Mouse (Mus musculus): Measurements from ENCODE around the gene Tob2.

Gene Tob2

GRCm38 (mm10) chr15:81860471-81861135, 2.0 kb upstream of the Tob2 start:
- DNase-seq (ENCODE audit: low spot score): no peak

GRCm38 (mm10) chr15:81859330-81860255, 997 bp upstream of the Tob2 start:
- no peak for DNase-seq (ENCODE audit: low spot score)

- peak; percentile 80 for DNase-seq (ENCODE audit: low spot score)
Observed at GRCm38 (mm10) chr15:81858138-81858516, 469 bp downstream of the Tob2 start.

DNA sequence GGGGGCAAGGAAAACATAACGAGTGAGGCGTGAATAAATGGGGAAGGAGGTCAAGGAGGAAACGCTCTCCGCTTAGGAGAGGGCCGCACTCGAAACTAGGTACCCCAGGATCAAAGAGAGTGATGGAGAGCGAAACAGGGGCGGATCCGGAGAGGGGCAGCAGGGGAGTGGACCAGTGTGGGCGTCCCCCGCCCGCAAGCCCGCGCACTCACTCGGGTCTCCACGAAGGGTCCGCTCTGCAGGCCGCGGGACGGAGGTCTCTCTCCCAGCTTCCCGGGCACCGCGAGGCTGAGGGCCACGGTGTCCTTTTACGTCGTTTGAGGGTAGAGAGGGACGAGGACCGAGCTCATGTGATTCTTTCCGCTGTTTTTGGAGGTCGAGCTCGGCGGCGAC, 876 bp downstream of the Tob2 start:
- no peak for DNase-seq (ENCODE audit: low spot score)

DNA sequence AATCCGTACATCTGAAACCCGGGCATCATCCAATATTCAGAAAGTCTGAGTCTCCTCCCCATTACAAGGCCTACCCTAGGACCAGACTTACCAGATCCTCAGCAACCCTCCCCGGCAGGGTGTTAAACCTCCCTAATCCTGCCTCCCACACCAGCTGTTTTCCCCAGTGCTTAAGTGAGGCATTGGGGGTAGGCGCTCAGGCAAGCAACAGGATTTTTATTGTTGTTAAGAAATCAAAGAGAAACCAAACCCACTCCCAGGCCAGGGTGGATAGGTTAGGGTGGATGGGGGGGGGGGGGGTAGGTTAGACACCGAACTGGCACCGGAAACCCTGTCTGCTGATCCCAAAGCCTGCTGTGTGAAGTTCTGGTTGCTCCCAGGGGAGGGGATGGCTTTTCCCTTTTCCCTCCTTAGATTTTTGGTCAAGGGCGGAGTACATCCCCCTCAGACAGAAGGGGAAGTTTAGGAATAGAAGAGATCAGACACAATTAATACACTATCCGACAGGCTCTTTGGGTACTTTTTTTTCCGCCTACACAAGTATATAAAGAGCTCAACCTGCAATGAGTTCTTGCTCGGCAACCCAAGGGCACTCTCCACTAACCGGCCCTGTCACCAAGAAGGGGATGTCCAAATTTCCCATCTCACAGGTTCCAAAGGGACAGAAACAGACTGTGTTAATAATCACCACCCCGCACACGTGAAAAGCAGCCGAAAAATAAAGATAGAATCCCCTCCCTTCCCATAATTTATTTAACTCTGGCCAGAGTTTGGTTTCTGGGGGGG, 1.5 kb downstream of the Tob2 start:
- DNase-seq (ENCODE audit: low spot score): no peak

GRCm38 (mm10) chr15:81856030-81856790, 2.4 kb downstream of the Tob2 start:
- DNase-seq (ENCODE audit: low spot score): no peak

GRCm38 (mm10) chr15:81853081-81853480, 5.5 kb downstream of the Tob2 start:
- no peak for DNase-seq (ENCODE audit: low spot score)

DNA sequence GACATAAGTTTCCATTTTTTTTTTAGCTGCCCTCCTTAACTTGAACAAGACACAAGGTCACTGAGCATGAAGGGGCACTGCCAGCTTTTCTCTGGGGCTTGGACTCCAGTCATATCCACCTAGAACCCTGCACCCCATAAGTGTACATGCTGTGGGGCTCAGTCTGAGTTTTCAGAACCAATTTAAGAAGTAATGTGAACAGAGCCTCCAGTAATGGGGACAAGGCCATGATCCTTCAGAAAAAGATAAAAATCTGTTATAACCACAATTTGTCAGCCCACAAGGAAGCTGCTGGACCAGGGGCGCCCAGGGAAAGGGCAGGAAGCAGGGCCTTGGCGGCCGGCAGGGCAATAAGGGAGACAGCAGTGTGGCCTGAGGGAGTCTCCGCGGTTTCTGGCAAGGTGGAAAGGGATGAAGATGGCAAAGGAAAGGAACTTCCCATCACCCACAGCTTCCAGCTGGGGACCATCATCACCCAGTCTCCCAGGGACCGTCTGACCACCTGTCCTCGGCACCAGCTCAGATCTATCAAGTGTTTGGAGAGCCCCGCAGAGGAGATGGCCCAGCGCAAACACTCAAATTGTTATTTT, 6.1 kb downstream of the Tob2 start:
- DNase-seq (ENCODE audit: low spot score): no peak

DNA sequence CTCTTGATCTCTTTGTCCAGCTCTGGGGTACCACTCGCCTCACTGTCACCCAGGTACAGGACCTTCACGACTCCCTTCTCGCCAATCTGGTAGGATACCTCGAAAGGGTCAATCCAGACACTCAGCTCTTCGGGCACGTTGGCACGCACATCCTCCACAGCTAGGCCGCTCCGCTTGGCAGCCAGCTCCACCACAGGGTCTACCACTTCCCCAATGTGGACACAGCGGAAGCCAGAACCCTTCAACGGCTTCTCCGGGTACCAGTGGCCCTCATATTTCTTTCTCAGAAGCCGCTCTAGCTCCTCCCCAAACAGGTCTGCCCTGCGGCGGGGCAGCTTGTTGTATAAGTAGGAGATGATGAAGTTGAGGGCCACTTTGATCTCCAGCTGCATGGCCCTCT, 7.2 kb downstream of the Tob2 start:
- no peak for DNase-seq (ENCODE audit: low spot score)

DNA sequence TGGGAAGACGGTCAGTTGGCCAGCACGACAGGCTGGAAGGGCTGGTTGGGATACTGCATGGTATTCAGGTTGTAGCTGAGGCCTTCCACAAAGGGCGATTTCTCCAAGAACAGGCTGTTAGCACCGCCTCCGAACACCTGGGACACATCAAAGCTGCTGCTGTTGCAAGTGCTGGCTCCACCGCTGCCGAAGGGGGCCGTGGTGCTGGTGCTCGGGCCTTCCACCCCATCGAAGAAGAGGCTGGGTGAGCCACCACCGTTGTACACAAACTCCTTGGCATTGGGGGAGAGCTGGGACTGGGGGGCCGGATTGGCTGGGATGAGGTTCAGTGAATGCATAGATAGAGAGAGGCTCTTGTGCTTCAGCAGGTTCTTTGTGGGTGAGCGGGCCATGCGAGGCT, 7.9 kb downstream of the Tob2 start:
- no peak for DNase-seq (ENCODE audit: low spot score)

GRCm38 (mm10) chr15:81849104-81849503, 9.5 kb downstream of the Tob2 start:
- DNase-seq (ENCODE audit: low spot score): no peak

DNA sequence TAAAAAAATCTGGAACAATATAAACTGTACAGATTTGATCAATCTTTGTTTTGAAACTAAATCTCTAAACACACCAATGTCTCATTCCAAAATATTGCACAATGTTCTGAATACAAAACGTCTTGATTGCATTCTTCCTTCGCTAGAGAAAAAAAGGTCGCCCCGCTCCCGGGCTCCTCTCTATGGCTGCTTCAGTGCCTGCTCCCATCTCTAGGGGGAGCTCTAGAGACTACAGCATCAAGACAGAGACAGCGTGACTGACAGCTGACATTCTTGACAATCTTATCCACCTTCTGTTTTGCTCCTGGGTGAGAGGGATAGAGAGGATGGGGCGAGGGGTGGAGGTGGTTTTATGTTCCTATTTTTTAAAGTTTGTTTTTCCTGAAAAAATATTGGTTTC, 10.3 kb downstream of the Tob2 start:
- DNase-seq (ENCODE audit: low spot score): no peak

GRCm38 (mm10) chr15:81847861-81848260, 10.7 kb downstream of the Tob2 start:
- no peak for DNase-seq (ENCODE audit: low spot score)

- no peak for DNase-seq (ENCODE audit: low spot score)
Observed at GRCm38 (mm10) chr15:81847161-81847560, 11.4 kb downstream of the Tob2 start.

GRCm38 (mm10) chr15:81846755-81847154, 11.8 kb downstream of the Tob2 start:
- DNase-seq (ENCODE audit: low spot score): no peak

DNA sequence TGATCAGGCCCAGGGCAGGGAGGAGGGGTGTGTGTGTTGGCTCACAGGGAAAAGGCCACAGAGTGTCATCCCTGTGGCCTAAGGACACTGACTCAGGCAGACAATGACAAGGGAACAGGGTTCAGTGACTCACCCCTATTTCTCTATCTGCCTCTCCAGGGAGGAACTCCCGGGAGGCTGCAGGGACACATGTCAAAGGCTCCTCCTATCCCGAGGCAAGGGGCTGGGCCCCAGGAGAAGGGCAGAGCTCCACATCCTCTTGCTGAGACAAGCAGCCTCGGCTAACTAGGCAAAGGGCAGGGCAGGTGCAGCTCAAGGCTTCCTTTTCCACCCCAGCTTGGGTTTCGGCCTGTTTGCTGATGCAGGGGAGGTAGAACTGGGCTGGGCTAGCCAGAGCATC, 12.9 kb downstream of the Tob2 start:
- DNase-seq (ENCODE audit: low spot score): no peak

GRCm38 (mm10) chr15:81845033-81845625, 13.5 kb downstream of the Tob2 start:
- DNase-seq (ENCODE audit: low spot score): no peak

DNA sequence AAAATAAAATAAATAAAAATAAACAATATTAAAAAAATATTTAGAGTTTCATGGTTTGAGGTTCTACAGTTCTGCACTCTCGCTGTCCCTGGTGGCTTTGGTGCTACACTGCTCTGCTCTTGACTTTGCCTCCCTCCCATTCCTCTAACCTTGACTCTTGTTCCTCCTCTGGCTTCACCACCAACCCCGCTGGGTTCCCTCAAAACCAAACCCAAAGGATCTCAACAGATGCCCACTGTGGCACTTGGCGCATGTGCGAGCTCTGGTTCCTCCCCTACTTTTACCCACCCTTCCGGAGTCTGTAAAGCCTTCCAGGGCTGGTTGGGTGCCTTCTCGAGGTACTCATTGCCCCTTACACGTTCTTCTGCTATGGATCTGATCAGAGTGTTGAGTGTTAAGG, 16.3 kb downstream of the Tob2 start:
- DNase-seq (ENCODE audit: low spot score): no peak

- no peak for DNase-seq (ENCODE audit: low spot score)
Observed at GRCm38 (mm10) chr15:81840306-81840705, 18.3 kb downstream of the Tob2 start.

DNA sequence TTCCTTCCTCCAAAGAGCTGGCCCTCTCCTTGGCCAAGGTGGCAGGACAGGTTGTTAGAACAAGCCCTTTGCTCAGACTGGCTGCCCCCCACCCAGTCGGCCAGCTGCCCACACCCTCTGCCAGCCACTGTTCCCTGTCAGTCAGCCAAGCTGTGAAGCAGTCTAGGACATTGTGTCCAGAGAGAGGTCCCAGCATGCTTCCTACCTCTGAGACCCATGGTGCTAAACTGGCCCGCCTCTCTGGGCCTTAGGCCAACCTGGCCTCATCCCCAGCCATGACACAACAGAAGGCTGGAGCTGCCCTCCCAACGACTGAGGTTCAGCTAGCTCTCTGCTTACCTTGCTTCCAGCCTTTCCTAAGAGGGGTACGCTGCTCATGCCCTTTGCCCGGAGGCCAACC, 19.0 kb downstream of the Tob2 start:
- DNase-seq (ENCODE audit: low spot score): no peak

GRCm38 (mm10) chr15:81838554-81839235, 19.9 kb downstream of the Tob2 start:
- no peak for DNase-seq (ENCODE audit: low spot score)
